Mouse (Mus musculus): ENCODE results near the gene Ism1. TPM values are rescaled to one million over a fixed set of nuclear protein-coding genes. Genes with fewer than 3 reads are reported as not detected.

The Ism1 gene
- total and polyA plus RNA-seq, 3 experiments = not detected

- Histone ChIP-seq H3K79me2 (replicated peaks; ENCODE audit: control insufficient read depth, extremely low read depth, insufficient read depth, poor library complexity, severe bottlenecking) (no peaks in the 10 kb centered on the region), H3K27me3 (replicated peaks) (peaks cover 2% of the 10 kb centered on the region), H3K4me3 (replicated peaks in 1 of 3; ENCODE audit: low read depth in 2 of 3, low read length in 2 of 3, poor library complexity in 1 of 3) (no peak overlapping the region), H3K4me1 (ENCODE audit: control insufficient read depth in 1 of 2, insufficient read depth in 2 of 2) (no peaks in the 10 kb centered on the region), H3K9ac (ENCODE audit: insufficient read depth, low read depth) (no peak overlapping the region), H3K36me3 (replicated peaks in 1 of 2; ENCODE audit: control insufficient read depth in 1 of 2, insufficient read depth in 1 of 2, low read length in 1 of 2) (no peaks in the 10 kb centered on the region), H3K4me2 (ENCODE audit: insufficient read depth, low read depth, poor library complexity, severe bottlenecking) (no peak overlapping the region), H3K9me3 (replicated peaks; ENCODE audit: low read length) (peaks cover 8% of the 10 kb centered on the region), H3K27ac (ENCODE audit: insufficient read depth, low read depth) (no peak overlapping the region)
- DNase-seq (ENCODE audit: extremely low read depth) = no peak
- dilution Hi-C loops (cut with MboI; ENCODE audit: extremely low pct_ligation_motif_present, extremely low pct_unique_long_range_greater_than_20kb, low sequenced_read_pairs) = no loop called here
- in situ Hi-C loops (cut with MboI; ENCODE audit: low pct_ligation_motif_present, low pct_unique_long_range_greater_than_20kb, low sequenced_read_pairs) = no loop called here
- TF ChIP-seq MAX (IDR thresholded peaks at IDR 0.05; ENCODE audit: low read length) = no peak
- TF ChIP-seq JUND (conservative IDR thresholded peaks at IDR 0.05; ENCODE audit: low read depth, low read length) = no peak
- no peak for TF ChIP-seq NRF1 (IDR thresholded peaks at IDR 0.05; ENCODE audit: low read depth, low read length)
- TF ChIP-seq CHD1 (IDR thresholded peaks at IDR 0.05; ENCODE audit: low read depth, low read length) = no peak
- TF ChIP-seq CTCF (conservative IDR thresholded peaks at IDR 0.05 in 1 of 2, IDR thresholded peaks at IDR 0.05 in 1 of 2; ENCODE audit: low read depth in 2 of 2, low read length in 2 of 2) = no peak
- TF ChIP-seq USF1 (IDR thresholded peaks at IDR 0.05; ENCODE audit: low read depth, low read length) = no peak
- TF ChIP-seq MAFK (IDR thresholded peaks at IDR 0.05; ENCODE audit: insufficient replicate concordance, low read length) = no peak
- TF ChIP-seq ZC3H11A (IDR thresholded peaks at IDR 0.05; ENCODE audit: low read depth, low read length) = no peak
- TF ChIP-seq IRF4 (IDR thresholded peaks at IDR 0.05; ENCODE audit: low read depth, low read length) = no peak
- TF ChIP-seq ZNF384 (IDR thresholded peaks at IDR 0.05; ENCODE audit: low read depth, low read length) = no peak
- TF ChIP-seq GABPA (IDR thresholded peaks at IDR 0.05; ENCODE audit: insufficient replicate concordance, low read depth, low read length) = no peak
- no peak for TF ChIP-seq TCF12 (IDR thresholded peaks at IDR 0.05; ENCODE audit: low read depth, low read length)
- no peak for TF ChIP-seq POLR2A (IDR thresholded peaks at IDR 0.05; ENCODE audit: low read depth, low read length)
- no peak for TF ChIP-seq SMC3 (IDR thresholded peaks at IDR 0.05; ENCODE audit: low read depth, low read length)
Measured at GRCm38 (mm10) chr2:139704951-139705350, 27.0 kb downstream of the Ism1 start.

- no peak for TF ChIP-seq TBP (conservative IDR thresholded peaks at IDR 0.05; ENCODE audit: low read depth, low read length)
- TF ChIP-seq ETS1 (conservative IDR thresholded peaks at IDR 0.05; ENCODE audit: low read depth, low read length) = no peak
- TF ChIP-seq GABPA (IDR thresholded peaks at IDR 0.05; ENCODE audit: insufficient replicate concordance, low read depth, low read length) = no peak
- no peak for TF ChIP-seq MAX (IDR thresholded peaks at IDR 0.05; ENCODE audit: low read length)
- no peak for TF ChIP-seq JUND (conservative IDR thresholded peaks at IDR 0.05; ENCODE audit: low read depth, low read length)
- no peak for TF ChIP-seq EP300 (IDR thresholded peaks at IDR 0.05; ENCODE audit: low read length)
- TF ChIP-seq MAFK (IDR thresholded peaks at IDR 0.05; ENCODE audit: insufficient replicate concordance, low read length) = no peak
- TF ChIP-seq TCF12 (IDR thresholded peaks at IDR 0.05; ENCODE audit: low read depth, low read length) = no peak
- no peak for TF ChIP-seq RAD21 (IDR thresholded peaks at IDR 0.05; ENCODE audit: low read depth, low read length)
- TF ChIP-seq HCFC1 (IDR thresholded peaks at IDR 0.05; ENCODE audit: low read depth, low read length) = no peak
- no peak for TF ChIP-seq POLR2AphosphoS2 (IDR thresholded peaks at IDR 0.05; ENCODE audit: low read depth, low read length)
- no peak for TF ChIP-seq POLR2A (IDR thresholded peaks at IDR 0.05; ENCODE audit: low read depth, low read length)
- no peak for TF ChIP-seq MAZ (IDR thresholded peaks at IDR 0.05; ENCODE audit: low read depth, low read length)
- no peak for TF ChIP-seq MEF2A (IDR thresholded peaks at IDR 0.05; ENCODE audit: borderline replicate concordance, low read depth, low read length)
- no peak for TF ChIP-seq USF2 (conservative IDR thresholded peaks at IDR 0.05; ENCODE audit: low read depth, low read length)
- no peak for TF ChIP-seq E2F4 (IDR thresholded peaks at IDR 0.05; ENCODE audit: insufficient replicate concordance, low read depth, low read length)
- no peak for TF ChIP-seq CTCF (conservative IDR thresholded peaks at IDR 0.05 in 1 of 2, IDR thresholded peaks at IDR 0.05 in 1 of 2; ENCODE audit: low read depth in 2 of 2, low read length in 2 of 2)
- no peak for TF ChIP-seq UBTF (IDR thresholded peaks at IDR 0.05; ENCODE audit: low read depth, low read length)
- TF ChIP-seq NRF1 (IDR thresholded peaks at IDR 0.05; ENCODE audit: low read depth, low read length) = no peak
- no peaks in the 10 kb centered on the region for H3K36me3 ChIP-seq (replicated peaks in 1 of 2; ENCODE audit: control insufficient read depth in 1 of 2, insufficient read depth in 1 of 2, low read length in 1 of 2)
- no peak overlapping the region for H3K27ac ChIP-seq (ENCODE audit: insufficient read depth, low read depth)
- H3K4me1 ChIP-seq (ENCODE audit: control insufficient read depth in 1 of 2, insufficient read depth in 2 of 2) = no peaks in the 10 kb centered on the region
- dilution Hi-C loops (cut with MboI; ENCODE audit: extremely low pct_ligation_motif_present, extremely low pct_unique_long_range_greater_than_20kb, low sequenced_read_pairs) (no loop called here), in situ Hi-C loops (cut with MboI; ENCODE audit: low pct_ligation_motif_present, low pct_unique_long_range_greater_than_20kb, low sequenced_read_pairs) (no loop called here)
- no peak for DNase-seq (ENCODE audit: extremely low read depth)
- H3K9me3 ChIP-seq (replicated peaks; ENCODE audit: low read length) = no peaks in the 10 kb centered on the region
- H3K9ac ChIP-seq (ENCODE audit: insufficient read depth, low read depth) = no peak overlapping the region
- H3K27me3 ChIP-seq (replicated peaks) = peaks cover 4% of the 10 kb centered on the region
- H3K4me2 ChIP-seq (ENCODE audit: insufficient read depth, low read depth, poor library complexity, severe bottlenecking) = no peak overlapping the region
- H3K4me3 ChIP-seq (replicated peaks in 1 of 3; ENCODE audit: low read depth in 2 of 3, low read length in 2 of 3, poor library complexity in 1 of 3) = no peak overlapping the region
- no peaks in the 10 kb centered on the region for H3K79me2 ChIP-seq (replicated peaks; ENCODE audit: control insufficient read depth, extremely low read depth, insufficient read depth, poor library complexity, severe bottlenecking)
Measured at GRCm38 (mm10) chr2:139708194-139708899, 30.4 kb downstream of the Ism1 start.

Measured in CH12.LX (cell line).